Mouse (Mus musculus): ENCODE data around the gene Zpbp2.
"Not testable (repeated sequence)": the region's sequence is repeated elsewhere in the genome, so short reads cannot be mapped to it uniquely, and the experiment has no call there.

Zpbp2 gene

GRCm38 (mm10) chr11:98595021-98595420 is 44.1 kb downstream of the Zpbp2 start:
- no peak for DNase-seq

- DNase-seq, result no peak
These were observed 44.6 kb downstream of the Zpbp2 start for GRCm38 (mm10) chr11:98595473-98595872.

- DNase-seq, result no peak
These were observed 45.1 kb downstream of the Zpbp2 start for GRCm38 (mm10) chr11:98595955-98596354.

- peak; percentile 79 for DNase-seq
These were observed 46.5 kb downstream of the Zpbp2 start for GRCm38 (mm10) chr11:98597363-98597762.

GRCm38 (mm10) chr11:98597991-98598390 is 47.1 kb downstream of the Zpbp2 start, which contains the start of gene Lrrc3c:
Lrrc3c (plus strand) TSS chr11:98598291.
- DNase-seq, result peak; percentile 25

- peak; percentile 32 for DNase-seq
These were observed 48.0 kb downstream of the Zpbp2 start for GRCm38 (mm10) chr11:98598851-98599290.

- DNase-seq, result no peak
These were observed 48.4 kb downstream of the Zpbp2 start for GRCm38 (mm10) chr11:98599291-98599690.

- peak; percentile 50 for DNase-seq
These were observed 51.3 kb downstream of the Zpbp2 start for GRCm38 (mm10) chr11:98602090-98602690.

GRCm38 (mm10) chr11:98603953-98604352 is 53.1 kb downstream of the Zpbp2 start:
- no peak for DNase-seq

- not testable (repeated sequence) for DNase-seq
These were observed 54.0 kb downstream of the Zpbp2 start for GRCm38 (mm10) chr11:98604911-98605310.

- DNase-seq, result peak; percentile 74
These were observed 55.9 kb downstream of the Zpbp2 start for GRCm38 (mm10) chr11:98606763-98607162.

Measured in lung, postnatal 36 days (tissue).